Comparison of ENCODE assay signal across 8 mouse cellular contexts in genomic region chr12:98736951-98737800, GRCm38 (mm10). TPM values are rescaled to one million over a fixed set of nuclear protein-coding genes. Genes with fewer than 3 reads are reported as not detected.
DNase-seq lines count a peak whose midpoint lies in the region; ATAC-seq and TF ChIP-seq lines count a peak whose summit lies in the region.

Ptpn21 (minus strand) TSS chr12:98737405.

- H3K4me2 ChIP-seq in hindbrain, postnatal 0 days (ENCODE audit: low read depth, low read length): peak within 1 kb of the TSS; percentile 96
- H3K4me2 ChIP-seq in liver, embryonic 13.5 days: peak within 1 kb of the TSS; percentile 67
- H3K4me2 ChIP-seq in neural tube, embryonic 13.5 days: peak within 1 kb of the TSS; percentile 93

- H3K4me1 ChIP-seq in megakaryocyte, embryonic 14.5 days: peaks cover 38% of the 10 kb centered on the region
- H3K4me1 ChIP-seq in hindbrain, postnatal 0 days (ENCODE audit: insufficient read depth, low read length): peaks cover 24% of the 10 kb centered on the region; the same call in 1 of the 2 replicates
- H3K4me1 ChIP-seq in liver, embryonic 13.5 days (replicated peaks): peaks cover 28% of the 10 kb centered on the region
- H3K4me1 ChIP-seq in neural tube, embryonic 13.5 days (replicated peaks): peaks cover 40% of the 10 kb centered on the region

- peak within 1 kb of the TSS; percentile 92 for H3K4me3 ChIP-seq in megakaryocyte, embryonic 14.5 days (replicated peaks)
- peak within 1 kb of the TSS; percentile 82 for H3K4me3 ChIP-seq in hindbrain, postnatal 0 days (ENCODE audit: low read length)
- peak within 1 kb of the TSS; percentile 63 for H3K4me3 ChIP-seq in liver, embryonic 13.5 days (replicated peaks)
- H3K4me3 ChIP-seq in neural tube, embryonic 13.5 days: peak within 1 kb of the TSS; percentile 72

- peak within 1 kb of the TSS; percentile 74 for H3K27ac ChIP-seq in hindbrain, postnatal 0 days
- peak within 1 kb of the TSS; percentile 39; the same call in 1 of the 2 replicates for H3K27ac ChIP-seq in liver, embryonic 13.5 days
- peak within 1 kb of the TSS; percentile 68 for H3K27ac ChIP-seq in neural tube, embryonic 13.5 days (replicated peaks)

- H3K36me3 ChIP-seq in megakaryocyte, embryonic 14.5 days (replicated peaks; ENCODE audit: low read length): no peaks in the 10 kb centered on the region
- H3K36me3 ChIP-seq in hindbrain, postnatal 0 days (ENCODE audit: insufficient read depth, low read length): no peaks in the 10 kb centered on the region
- H3K36me3 ChIP-seq in liver, embryonic 13.5 days: no peaks in the 10 kb centered on the region
- no peaks in the 10 kb centered on the region for H3K36me3 ChIP-seq in neural tube, embryonic 13.5 days

- peaks cover 6% of the 10 kb centered on the region; the same call in 1 of the 2 replicates for H3K9me3 ChIP-seq in megakaryocyte, embryonic 14.5 days
- no peaks in the 10 kb centered on the region for H3K9me3 ChIP-seq in hindbrain, postnatal 0 days (ENCODE audit: low read length)
- no peaks in the 10 kb centered on the region for H3K9me3 ChIP-seq in liver, embryonic 13.5 days (replicated peaks)
- no peaks in the 10 kb centered on the region for H3K9me3 ChIP-seq in neural tube, embryonic 13.5 days

- peak; percentile 57 to 60 for DNase-seq in cerebellum, postnatal 10 days
- peak; percentile 68 for DNase-seq in gastrocnemius, postnatal 25 days
- peak; percentile 55 for DNase-seq in hindbrain, postnatal 0 days (ENCODE audit: low spot score)
- no peak for DNase-seq in liver, embryonic 13.5 days
- DNase-seq in layer of hippocampus, adult 11-12 months (ENCODE audit: low spot score): no peak

- WGBS in hindbrain, postnatal 0 days: under 1% methylated on average over 74 of the region's 75 CpGs
- WGBS in liver, embryonic 13.5 days (ENCODE audit: insufficient replicate concordance): under 1% methylated on average over 75 of the region's 75 CpGs
- under 1% methylated on average over 67 of the region's 75 CpGs for WGBS in neural tube, embryonic 13.5 days

- no peak for TF ChIP-seq CTCF in hindbrain, postnatal 0 days (IDR thresholded peaks at IDR 0.05; ENCODE audit: low read depth)

- peaks cover 33% of the 10 kb centered on the region for H3K27me3 ChIP-seq in megakaryocyte, embryonic 14.5 days (replicated peaks)
- no peaks in the 10 kb centered on the region for H3K27me3 ChIP-seq in hindbrain, postnatal 0 days (ENCODE audit: insufficient read depth, low read length)
- H3K27me3 ChIP-seq in liver, embryonic 13.5 days: peaks cover 67% of the 10 kb centered on the region
- peaks cover 29% of the 10 kb centered on the region for H3K27me3 ChIP-seq in neural tube, embryonic 13.5 days

- no peak for ATAC-seq in megakaryocyte, adult 5-6 weeks (ENCODE audit: poor library complexity, severe bottlenecking)
- peak; percentile 39 for ATAC-seq in hindbrain, postnatal 0 days
- ATAC-seq in liver, embryonic 13.5 days (ENCODE audit: low read depth): 0 out of 2 replicates have a peak, but pooled peaks have one; percentile 18
- peak; percentile 54 for ATAC-seq in neural tube, embryonic 13.5 days (ENCODE audit: low read depth)

- peak within 1 kb of the TSS; percentile 76 for H3K9ac ChIP-seq in hindbrain, postnatal 0 days (replicated peaks; ENCODE audit: low read length)
- H3K9ac ChIP-seq in liver, embryonic 13.5 days: peak within 1 kb of the TSS; percentile 71
- peak within 1 kb of the TSS; percentile 87 for H3K9ac ChIP-seq in neural tube, embryonic 13.5 days

RNA-seq across cellular contexts. Expression of gene Ptpn21, which starts in this region (rescaled TPM):
- polyA plus RNA-seq in megakaryocyte, embryonic 14.5 days (2012; ENCODE audit: insufficient read depth, low replicate concordance): 0.97 TPM in 1 of 2 replicates, not detected in the other
- 1.7 and 2.7 TPM in 2 replicates for total RNA-seq in megakaryocyte, adult 5-6 weeks (2015)
- 1.1 and 1.6 TPM in 2 replicates for total RNA-seq in megakaryocyte, adult 5-6 weeks (2017)
- 10 to 100 TPM; 21.4 to 31.3 TPM for total RNA-seq in gastrocnemius, postnatal 25 days (2021)
- total RNA-seq in hindbrain, postnatal 0 days (2014; rRNA removed): 3.7 and 6.0 TPM in 2 replicates
- 2.5 and 2.7 TPM in 2 replicates for polyA plus RNA-seq in hindbrain, postnatal 0 days (2015; fragmentation: Nextera tagmentation; extraction: Ambion mirVana)
- 1.8 and 1.9 TPM in 2 replicates for polyA plus RNA-seq in liver, embryonic 13.5 days (2015; fragmentation: Nextera tagmentation; extraction: Ambion mirVana)
- 4.5 and 5.3 TPM in 2 replicates for polyA plus RNA-seq in neural tube, embryonic 13.5 days (2015; fragmentation: Nextera tagmentation; extraction: Ambion mirVana)

Comparison
In these comparisons a context has a peak if more than half of its experiments do, and no peak if none do; other contexts are left out.
1. DNase-seq: peak in cerebellum, postnatal 10 days (2 of 2), gastrocnemius, postnatal 25 days (single experiment) and hindbrain, postnatal 0 days (single experiment); none in liver, embryonic 13.5 days (single experiment) and layer of hippocampus, adult 11-12 months (single experiment).
2. Peak in every context shown above with its lines, with median percentiles within 50 percentile points of each other: H3K4me3 ChIP-seq, H3K27ac ChIP-seq, H3K4me2 ChIP-seq and H3K9ac ChIP-seq.